Mouse (Mus musculus): ENCODE measurements around the gene Ankrd50.

GRCm38 (mm10) chr3:38534245-38534644 is 49.6 kb upstream of the Ankrd50 start:
- TF ChIP-seq CTCF (IDR thresholded peaks at IDR 0.05; ENCODE audit: low read depth) (no peak), EP300 (IDR thresholded peaks at IDR 0.05; ENCODE audit: low read depth) (no peak)
